Mouse (Mus musculus): ENCODE results near the gene Htr7. TPM values are rescaled to one million over a fixed set of nuclear protein-coding genes. Genes with fewer than 3 reads are reported as not detected.
A peak's percentile ranks its signal among the peaks of the same experiment; 100 is the strongest.

Htr7 gene
- polyA plus RNA-seq (2015; fragmentation: Nextera tagmentation; extraction: Ambion mirVana), result 2.5 and 3.1 TPM in 2 replicates

- H3K9ac ChIP-seq (replicated peaks), result peak within 1 kb of the TSS; percentile 72
- H3K4me1 ChIP-seq (replicated peaks), result peaks cover 12% of the 10 kb centered on the region; the same call in 1 of the 2 replicates
- peaks cover 39% of the 10 kb centered on the region for H3K27me3 ChIP-seq
- no peaks in the 10 kb centered on the region for H3K9me3 ChIP-seq
- WGBS, result under 1% methylated on average over 61 of the region's 86 CpGs
- H3K4me3 ChIP-seq (replicated peaks), result peak within 1 kb of the TSS; percentile 69
- H3K4me2 ChIP-seq (replicated peaks), result peak within 1 kb of the TSS; percentile 81
- H3K36me3 ChIP-seq, result no peaks in the 10 kb centered on the region
- H3K27ac ChIP-seq, result no peak within 1 kb of the TSS
- ATAC-seq, result peak; percentile 98
These were observed at the start of gene Htr7 for GRCm38 (mm10) chr19:36057231-36057811. TSS of gene Htr7 (minus strand) at chr19:36057507.

DNA sequence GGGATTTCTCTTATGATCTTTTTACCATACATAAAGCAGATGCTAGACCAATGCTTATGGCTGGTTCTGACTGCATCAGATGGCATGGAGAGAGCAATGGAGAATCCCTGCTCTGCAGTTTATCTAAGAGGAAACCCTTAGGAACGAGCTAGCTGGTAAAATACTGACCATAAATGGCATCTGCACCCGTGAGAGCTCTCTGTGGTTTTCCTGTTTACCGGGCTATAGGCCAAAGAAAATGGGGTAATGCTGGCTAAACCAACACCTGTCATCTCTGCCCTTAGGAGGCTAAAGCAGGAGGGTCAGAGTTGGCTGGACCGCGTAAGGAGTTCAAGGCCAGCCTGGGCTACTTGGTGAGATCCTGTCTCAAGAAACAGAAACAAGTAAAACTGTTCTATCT is 46.6 kb upstream of the Htr7 start:
- no peak for ATAC-seq
- Histone ChIP-seq H3K27ac (no peak overlapping the region), H3K9ac (replicated peaks) (no peak overlapping the region), H3K4me3 (replicated peaks) (no peak overlapping the region), H3K4me2 (replicated peaks) (no peak overlapping the region), H3K27me3 (no peaks in the 10 kb centered on the region), H3K9me3 (no peaks in the 10 kb centered on the region), H3K4me1 (replicated peaks) (no peaks in the 10 kb centered on the region), H3K36me3 (peaks cover 45% of the 10 kb centered on the region)
- WGBS, result 94% methylated on average over 5 of the region's 5 CpGs

- H3K9me3 ChIP-seq, result no peaks in the 10 kb centered on the region
These were observed 41.6 kb upstream of the Htr7 start for GRCm38 (mm10) chr19:36098916-36099315.

DNA sequence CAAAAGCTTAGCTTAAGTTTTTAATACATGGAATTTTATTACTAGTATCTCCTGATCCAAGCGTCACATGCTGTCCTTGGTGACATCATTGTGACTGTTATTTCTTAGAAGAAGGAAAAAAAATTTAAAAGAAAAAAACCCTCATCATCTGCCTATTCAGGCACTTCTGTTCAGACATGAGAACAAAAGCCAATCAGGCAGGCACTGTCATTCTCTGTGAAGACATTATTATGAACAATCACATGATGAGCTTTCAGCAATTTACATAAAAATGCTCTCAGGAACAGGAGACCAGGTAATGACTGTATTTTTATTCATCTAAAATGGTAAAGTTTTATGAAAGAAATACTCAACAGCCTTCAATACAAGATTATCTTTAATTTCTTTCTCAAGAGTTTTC is 41.0 kb upstream of the Htr7 start:
- H3K4me1 ChIP-seq (replicated peaks), result no peaks in the 10 kb centered on the region
- no peak overlapping the region for H3K27ac ChIP-seq
- no peaks in the 10 kb centered on the region for H3K9me3 ChIP-seq
- H3K4me2 ChIP-seq (replicated peaks), result no peak overlapping the region
- H3K27me3 ChIP-seq, result no peaks in the 10 kb centered on the region
- WGBS, result 94% methylated on average over 1 of the region's 1 CpGs
- H3K4me3 ChIP-seq (replicated peaks), result no peak overlapping the region
- H3K36me3 ChIP-seq, result peaks cover 77% of the 10 kb centered on the region
- H3K9ac ChIP-seq (replicated peaks), result no peak overlapping the region
- ATAC-seq, result no peak

More at GRCm38 (mm10) chr19:36098916-36099315, 41.6 kb upstream of the Htr7 start:
- 94% methylated on average over 7 of the region's 7 CpGs for WGBS
- Histone ChIP-seq H3K4me1 (replicated peaks) (no peaks in the 10 kb centered on the region), H3K4me3 (replicated peaks) (no peak overlapping the region), H3K27ac (no peak overlapping the region), H3K27me3 (no peaks in the 10 kb centered on the region), H3K9ac (replicated peaks) (no peak overlapping the region), H3K36me3 (peaks cover 78% of the 10 kb centered on the region), H3K4me2 (replicated peaks) (no peak overlapping the region)
- ATAC-seq, result no peak

- Histone ChIP-seq H3K36me3 (peaks cover 79% of the 10 kb centered on the region), H3K4me1 (replicated peaks) (no peaks in the 10 kb centered on the region), H3K9ac (replicated peaks) (no peak overlapping the region), H3K27me3 (no peaks in the 10 kb centered on the region), H3K27ac (no peak overlapping the region), H3K9me3 (no peaks in the 10 kb centered on the region), H3K4me2 (replicated peaks) (no peak overlapping the region), H3K4me3 (replicated peaks) (no peak overlapping the region)
- 95% methylated on average over 3 of the region's 3 CpGs for WGBS
- ATAC-seq, result no peak
These were observed 39.9 kb upstream of the Htr7 start for GRCm38 (mm10) chr19:36097194-36097593.

DNA sequence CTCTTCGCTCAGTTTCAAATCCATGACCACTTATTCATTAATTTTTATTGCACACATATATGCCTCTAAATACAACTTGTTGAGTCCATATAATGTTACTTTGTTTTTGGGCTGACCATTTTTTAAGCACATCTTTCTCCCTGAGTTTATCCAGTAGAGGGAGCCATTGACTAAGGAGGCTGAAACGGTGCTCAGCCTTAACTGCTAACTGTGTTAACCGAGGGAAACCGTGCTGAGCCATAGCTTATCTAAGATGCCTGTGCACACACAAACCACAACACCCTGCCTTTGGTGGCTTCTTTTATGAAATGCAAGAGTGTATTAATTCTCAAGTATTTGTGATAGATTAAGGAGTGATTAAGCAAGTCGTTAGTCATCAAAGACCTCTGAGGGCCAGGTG is 33.5 kb upstream of the Htr7 start:
- ATAC-seq, result no peak
- Histone ChIP-seq H3K27me3 (no peaks in the 10 kb centered on the region), H3K4me2 (replicated peaks) (no peak overlapping the region), H3K9me3 (no peaks in the 10 kb centered on the region), H3K4me3 (replicated peaks) (no peak overlapping the region), H3K4me1 (replicated peaks) (no peaks in the 10 kb centered on the region), H3K9ac (replicated peaks) (no peak overlapping the region), H3K36me3 (peaks cover 59% of the 10 kb centered on the region), H3K27ac (no peak overlapping the region)
- 56% methylated on average over 5 of the region's 5 CpGs for WGBS

DNA sequence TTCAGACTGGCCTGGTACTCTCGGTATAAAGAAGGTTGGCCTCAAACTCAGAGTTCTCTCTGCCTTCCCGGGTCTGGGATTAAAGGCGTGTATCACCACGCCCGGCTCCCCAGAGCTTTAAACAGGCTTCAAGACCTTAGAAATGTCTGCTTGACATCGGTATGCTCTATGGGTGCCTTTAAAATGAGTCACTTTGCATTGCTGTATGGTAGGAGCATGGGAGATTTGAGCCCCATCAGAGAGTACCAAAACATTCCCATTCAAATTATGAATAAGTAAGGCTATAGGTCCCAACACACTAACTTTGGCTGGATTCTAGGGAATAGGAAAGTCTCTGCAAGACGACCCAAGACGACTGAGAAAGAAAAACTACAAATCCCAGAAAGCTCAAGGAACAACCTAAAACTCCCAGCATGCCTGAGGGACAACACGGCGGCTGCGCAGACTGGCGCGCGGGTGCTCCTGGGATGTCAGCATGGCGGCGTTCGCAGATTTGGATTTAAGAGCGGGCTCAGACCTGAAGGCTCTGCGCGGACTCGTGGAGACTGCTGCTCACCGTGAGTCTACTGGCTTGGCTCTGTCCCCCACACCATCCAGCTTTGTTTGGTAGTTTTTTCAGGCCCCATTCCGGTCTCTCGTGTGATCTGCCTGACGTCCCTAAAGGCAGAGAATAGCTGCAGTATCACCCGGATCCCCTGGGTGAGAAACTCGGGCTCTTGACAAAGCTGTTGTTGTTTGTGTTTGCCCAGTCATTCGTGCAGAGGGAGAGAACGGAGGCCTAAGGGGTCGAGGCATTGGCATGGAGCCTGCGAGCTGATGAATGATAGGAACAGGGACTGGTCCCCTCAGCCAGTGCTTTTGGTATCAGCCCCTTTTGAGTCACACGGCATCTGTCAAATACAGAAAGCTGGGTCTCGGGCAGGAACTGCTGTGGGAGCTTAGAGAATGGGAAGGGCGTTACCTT is 26.2 kb upstream of the Htr7 start, which contains the start of gene Rpp30:
Rpp30 (plus strand) TSS at position 455 of the 964 bp plus-strand sequence.
- peak within 1 kb of the TSS; percentile 86 for H3K4me3 ChIP-seq (replicated peaks)
- H3K36me3 ChIP-seq, result peaks cover 13% of the 10 kb centered on the region
- no peaks in the 10 kb centered on the region for H3K9me3 ChIP-seq
- H3K4me2 ChIP-seq (replicated peaks), result peak within 1 kb of the TSS; percentile 82
- H3K27me3 ChIP-seq, result no peaks in the 10 kb centered on the region
- ATAC-seq, result peak; percentile 96
- H3K9ac ChIP-seq (replicated peaks), result peak within 1 kb of the TSS; percentile 79
- 0 out of 2 replicates have a peak within 1 kb of the TSS, but pooled peaks have one; percentile 44 for H3K27ac ChIP-seq
- WGBS, result 2% methylated on average over 34 of the region's 34 CpGs
- H3K4me1 ChIP-seq (replicated peaks), result peaks cover 15% of the 10 kb centered on the region

GRCm38 (mm10) chr19:36082606-36083261 is 25.4 kb upstream of the Htr7 start:
- Histone ChIP-seq H3K4me2 (replicated peaks) (peak overlapping the region; percentile 82), H3K9me3 (no peaks in the 10 kb centered on the region), H3K9ac (replicated peaks) (no peak overlapping the region), H3K27ac (no peak overlapping the region), H3K4me1 (replicated peaks) (peaks cover 15% of the 10 kb centered on the region), H3K4me3 (replicated peaks) (peak overlapping the region; percentile 86), H3K36me3 (0 out of 2 replicates have a peak, but pooled peaks cover 5% of the 10 kb centered on the region), H3K27me3 (no peaks in the 10 kb centered on the region)
- 43% methylated on average over 7 of the region's 7 CpGs for WGBS
- ATAC-seq, result peak; percentile 79

GRCm38 (mm10) chr19:36062801-36063529 is 5.7 kb upstream of the Htr7 start:
- no peak; the same call in 1 of the 2 replicates for ATAC-seq
- Histone ChIP-seq H3K27ac (no peak overlapping the region), H3K4me2 (replicated peaks) (no peak overlapping the region), H3K9me3 (no peaks in the 10 kb centered on the region), H3K9ac (replicated peaks) (no peak overlapping the region), H3K27me3 (peaks cover 13% of the 10 kb centered on the region), H3K36me3 (no peaks in the 10 kb centered on the region), H3K4me3 (replicated peaks) (no peak overlapping the region), H3K4me1 (replicated peaks) (0 out of 2 replicates have a peak, but pooled peaks cover 3% of the 10 kb centered on the region)
- WGBS, result 74% methylated on average over 2 of the region's 2 CpGs

- WGBS, result 11% methylated on average over 49 of the region's 49 CpGs
- Histone ChIP-seq H3K27me3 (peaks cover 39% of the 10 kb centered on the region), H3K9me3 (no peaks in the 10 kb centered on the region), H3K36me3 (no peaks in the 10 kb centered on the region), H3K4me2 (replicated peaks) (peak overlapping the region; percentile 81), H3K4me1 (replicated peaks) (peaks cover 12% of the 10 kb centered on the region; the same call in 1 of the 2 replicates), H3K9ac (replicated peaks) (peak overlapping the region; percentile 72), H3K27ac (no peak overlapping the region), H3K4me3 (replicated peaks) (peak overlapping the region; percentile 69)
- ATAC-seq, result peak; percentile 29; the same call in 1 of the 2 replicates
These were observed 645 bp downstream of the Htr7 start for GRCm38 (mm10) chr19:36056502-36057221.

DNA sequence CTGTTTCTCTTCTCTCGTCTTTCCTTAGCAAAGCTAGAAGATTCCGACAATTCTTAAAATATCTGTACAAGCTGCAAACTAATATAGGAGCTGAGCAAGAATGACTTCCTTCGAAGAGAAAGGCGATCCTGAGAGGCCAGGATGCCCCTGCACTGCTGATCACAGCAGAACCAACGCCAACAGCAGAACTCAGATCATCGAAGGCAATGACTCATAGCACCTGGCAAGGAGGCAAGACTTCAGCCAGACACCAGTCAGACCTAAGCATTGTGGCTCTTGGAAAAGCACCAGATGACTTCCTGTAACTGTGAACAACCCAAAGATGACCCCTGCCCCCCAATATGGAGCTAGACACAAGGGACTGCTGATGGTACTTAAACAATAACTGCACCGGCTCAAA is 11.3 kb downstream of the Htr7 start:
- no peak overlapping the region for H3K9ac ChIP-seq (replicated peaks)
- no peak overlapping the region for H3K4me3 ChIP-seq (replicated peaks)
- H3K4me2 ChIP-seq (replicated peaks), result no peak overlapping the region
- H3K27me3 ChIP-seq, result no peaks in the 10 kb centered on the region
- no peaks in the 10 kb centered on the region for H3K9me3 ChIP-seq
- 90% methylated on average over 7 of the region's 7 CpGs for WGBS
- no peaks in the 10 kb centered on the region for H3K36me3 ChIP-seq
- H3K27ac ChIP-seq, result no peak overlapping the region
- no peak for ATAC-seq
- H3K4me1 ChIP-seq (replicated peaks), result no peaks in the 10 kb centered on the region

Data from midbrain, embryonic 13.5 days (tissue).